Mouse (Mus musculus) heart, postnatal 0 days (tissue): ENCODE measurements around the gene Glp1r. TPM values are rescaled to one million over a fixed set of nuclear protein-coding genes. Genes with fewer than 3 reads are reported as not detected.

Experiments
- ATAC-seq: fragments of 200-750 bp; cut with Nextera tagmentation; 2 replicates; pipeline ENCODE4 v1.8.0; 2017; ENCODE audit warnings: low read depth, moderate number of reproducible peaks, moderate library complexity; ENCODE audit not compliant: insufficient read depth
- DNase-seq: peaks from one replicate; pipeline ENCODE4 v3.0.0-alpha.2; 2016; ENCODE audit warnings: low spot score
- H3K27ac ChIP-seq: fragments of 300-500 bp; sonication (generic); 2 replicates; pipeline ENCODE4 v1.5.1; 2014; ENCODE audit warnings: low read depth, mild to moderate bottlenecking
- H3K27me3 ChIP-seq: fragments of 300-500 bp; sonication (generic); 2 replicates; pipeline ENCODE4 v1.6.1; 2014; ENCODE audit warnings: low read length, mixed read lengths; ENCODE audit not compliant: control insufficient read depth, insufficient read depth
- H3K36me3 ChIP-seq: fragments of 300-500 bp; sonication (generic); replicated peaks from 2 replicates; pipeline ENCODE4 v1.6.1; 2014; ENCODE audit warnings: low read length, mixed read lengths; ENCODE audit not compliant: control insufficient read depth, insufficient read depth
- H3K4me1 ChIP-seq: fragments of 300-500 bp; sonication (generic); 2 replicates; pipeline ENCODE4 v1.6.1; 2014; ENCODE audit warnings: antibody characterized with exemption; ENCODE audit not compliant: control insufficient read depth, insufficient read depth
- H3K4me2 ChIP-seq: fragments of 300-500 bp; sonication (generic); 2 replicates; pipeline ENCODE4 v1.6.1; 2014; ENCODE audit warnings: low read depth, mild to moderate bottlenecking, low read length, moderate library complexity
- H3K4me3 ChIP-seq: fragments of 300-500 bp; sonication (generic); 2 replicates; pipeline ENCODE4 v1.5.1; 2014; ENCODE audit warnings: low read depth, low read length
- H3K9ac ChIP-seq: fragments of 300-500 bp; sonication (generic); replicated peaks from 2 replicates; pipeline ENCODE4 v1.6.1; 2014; ENCODE audit warnings: low read depth, low read length, mixed read lengths
- H3K9me3 ChIP-seq: fragments of 300-500 bp; sonication (generic); replicated peaks from 2 replicates; pipeline ENCODE4 v1.6.1; 2016; ENCODE audit warnings: low read length; ENCODE audit not compliant: control insufficient read depth
- CTCF ChIP-seq: IDR thresholded peaks from 2 replicates; pipeline ENCODE4 v1.5.1; 2016; ENCODE audit warnings: antibody characterized with exemption, control low read depth, low read depth
- EP300 ChIP-seq: IDR thresholded peaks from 2 replicates; pipeline ENCODE4 v1.6.1; 2016; ENCODE audit warnings: antibody characterized with exemption, low read depth
- WGBS: fragments of 180-500 bp; shearing (Covaris S2); extraction: QIAGEN DNeasy Blood & Tissue Kit; methylation state at CpG from one replicate; pipeline ENCODE4 v1.1.7; 2014; 5-methylcytosine and 5-hydroxymethylcytosine counted together
- polyA plus RNA-seq: library from polyadenylated mRNA; unstranded; fragments of >200 nt; fragmentation: Nextera tagmentation; extraction: Ambion mirVana; gene quantifications from 2 replicates; pipeline ENCODE4 v1.2.1, GENCODE M21; 2015
- total RNA-seq: library from RNA; depleted of rRNA; stranded (reverse); fragments of >200 nt; gene quantifications from 2 replicates; pipeline ENCODE4 v1.2.3, GENCODE M21; 2014; ENCODE audit warnings: low replicate concordance

The Glp1r gene
- total and polyA plus RNA-seq, 2 experiments from 2014 or later, result 0.44 to 1.3 TPM

DNA sequence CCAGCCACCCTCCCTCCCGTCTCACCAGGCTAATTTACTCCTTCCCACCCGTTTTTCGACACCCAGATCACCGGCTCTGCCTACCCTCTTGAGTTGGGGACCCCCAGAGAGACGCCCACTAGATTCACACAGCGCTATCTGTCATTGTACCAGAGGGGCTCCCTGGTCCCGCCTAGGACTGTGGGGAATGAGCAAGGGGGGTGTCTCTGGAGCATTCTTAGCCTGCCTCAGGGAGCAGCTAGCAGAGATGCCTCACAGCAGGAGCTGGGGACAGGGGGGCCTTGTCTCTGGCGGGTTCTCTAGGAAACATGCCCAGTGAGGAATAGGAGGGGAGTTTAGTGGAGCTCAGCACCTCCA, 10.1 kb downstream of the Glp1r start:
- TF ChIP-seq CTCF (no peak), EP300 (no peak)
- Histone ChIP-seq H3K4me1 (no peaks in the 10 kb centered on the region), H3K9me3 (no peaks in the 10 kb centered on the region), H3K36me3 (no peaks in the 10 kb centered on the region), H3K4me3 (no peak overlapping the region), H3K9ac (no peak overlapping the region), H3K4me2 (no peak overlapping the region), H3K27me3 (no peaks in the 10 kb centered on the region), H3K27ac (no peak overlapping the region)
- ATAC-seq (no peak), DNase-seq (no peak)
- WGBS, result 39% methylated on average over 8 of the region's 8 CpGs

GRCm38 (mm10) chr17:30912536-30912935, 10.9 kb downstream of the Glp1r start:
- no peak overlapping the region for H3K27ac ChIP-seq
- H3K36me3 ChIP-seq, result no peaks in the 10 kb centered on the region
- no peak overlapping the region for H3K4me2 ChIP-seq
- WGBS, result 76% methylated on average over 5 of the region's 5 CpGs
- H3K27me3 ChIP-seq, result no peaks in the 10 kb centered on the region
- H3K9ac ChIP-seq, result no peak overlapping the region
- ATAC-seq, result no peak
- no peaks in the 10 kb centered on the region for H3K4me1 ChIP-seq
- no peaks in the 10 kb centered on the region for H3K9me3 ChIP-seq
- DNase-seq, result no peak
- no peak for TF ChIP-seq EP300
- no peak for TF ChIP-seq CTCF
- no peak overlapping the region for H3K4me3 ChIP-seq

DNA sequence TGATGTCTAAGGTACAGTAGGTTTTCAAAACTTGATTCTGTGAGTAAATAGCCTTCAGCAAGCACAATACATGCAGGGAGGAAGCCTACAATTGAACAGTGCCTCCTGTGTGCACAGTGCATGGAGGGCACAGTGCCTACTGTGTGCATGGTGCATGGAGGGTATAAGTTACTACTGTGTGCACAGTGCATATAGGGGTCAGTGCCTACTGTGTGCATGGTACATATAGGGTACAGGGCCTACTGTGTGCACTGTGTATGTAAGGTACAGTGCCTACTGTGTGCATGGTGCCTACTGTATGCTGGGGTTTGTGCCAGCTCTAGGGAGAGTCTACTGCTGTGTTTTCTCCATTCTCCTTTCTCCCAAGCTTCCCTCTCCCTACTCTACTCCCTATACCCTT, 12.6 kb downstream of the Glp1r start:
- no peak overlapping the region for H3K4me3 ChIP-seq
- TF ChIP-seq EP300 (no peak), CTCF (no peak)

DNA sequence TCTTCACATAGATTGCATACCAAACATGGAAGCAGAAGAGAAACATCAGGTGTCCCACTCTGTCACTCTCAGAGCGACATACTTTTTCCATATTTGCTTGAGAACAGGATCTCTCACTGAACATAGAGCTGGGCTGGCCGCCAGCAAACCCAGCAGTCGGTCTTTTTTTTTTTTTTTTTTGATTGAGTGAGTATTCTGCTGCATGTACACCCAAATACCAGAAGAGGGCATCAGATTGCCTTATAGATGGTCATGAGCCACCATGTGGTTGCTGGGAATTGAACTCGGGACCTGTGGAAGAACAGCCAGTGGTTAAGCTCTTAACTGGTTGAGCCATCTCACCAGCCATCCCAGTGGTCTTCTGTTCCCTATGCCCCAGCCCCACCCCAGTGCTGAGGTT, 21.9 kb downstream of the Glp1r start:
- Histone ChIP-seq H3K9me3 (no peaks in the 10 kb centered on the region), H3K27ac (no peak overlapping the region), H3K4me2 (no peak overlapping the region), H3K4me1 (no peaks in the 10 kb centered on the region), H3K27me3 (no peaks in the 10 kb centered on the region), H3K9ac (no peak overlapping the region), H3K4me3 (no peak overlapping the region), H3K36me3 (no peaks in the 10 kb centered on the region)
- TF ChIP-seq CTCF (peak; percentile 16; the same call in 1 of the 2 replicates), EP300 (no peak)
- DNase-seq, result no peak
- ATAC-seq, result no peak
- 36% methylated on average over 4 of the region's 4 CpGs for WGBS

More for the DNA sequence above, 12.6 kb downstream of the Glp1r start:
- H3K27me3 ChIP-seq, result no peaks in the 10 kb centered on the region
- ATAC-seq (no peak), DNase-seq (no peak)
- no peak overlapping the region for H3K4me2 ChIP-seq
- no peak overlapping the region for H3K27ac ChIP-seq
- H3K4me1 ChIP-seq, result no peaks in the 10 kb centered on the region
- H3K9ac ChIP-seq, result no peak overlapping the region
- H3K36me3 ChIP-seq, result no peaks in the 10 kb centered on the region
- H3K9me3 ChIP-seq, result no peaks in the 10 kb centered on the region

DNA sequence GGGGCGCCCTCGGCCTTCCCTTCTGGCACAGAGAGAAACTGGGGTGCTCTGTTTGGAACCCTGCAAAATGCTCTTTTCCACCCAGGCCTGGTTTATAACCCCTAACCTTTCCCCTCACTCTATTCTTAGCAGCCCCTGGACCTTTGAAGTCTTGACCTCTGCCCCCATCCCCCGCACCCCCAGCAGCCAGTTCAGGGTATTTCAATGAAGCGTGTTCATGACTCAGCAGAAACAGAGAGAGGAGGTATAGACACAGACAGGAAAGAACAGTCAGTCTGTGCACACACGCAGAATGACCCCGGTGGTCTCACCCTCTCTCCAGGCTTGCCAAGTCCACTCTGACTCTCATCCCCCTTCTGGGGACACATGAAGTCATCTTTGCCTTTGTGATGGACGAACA, 29.2 kb downstream of the Glp1r start:
- no peaks in the 10 kb centered on the region for H3K9me3 ChIP-seq
- H3K4me1 ChIP-seq, result no peaks in the 10 kb centered on the region
- H3K36me3 ChIP-seq, result no peaks in the 10 kb centered on the region
- no peak for ATAC-seq
- H3K9ac ChIP-seq, result no peak overlapping the region
- WGBS, result 78% methylated on average over 7 of the region's 7 CpGs
- no peak for DNase-seq
- H3K4me3 ChIP-seq, result no peak overlapping the region
- no peaks in the 10 kb centered on the region for H3K27me3 ChIP-seq
- H3K4me2 ChIP-seq, result no peak overlapping the region
- H3K27ac ChIP-seq, result no peak overlapping the region
- TF ChIP-seq EP300 (no peak), CTCF (no peak)

GRCm38 (mm10) chr17:30932836-30933235, 31.2 kb downstream of the Glp1r start:
- DNase-seq (no peak), ATAC-seq (no peak)
- no peaks in the 10 kb centered on the region for H3K9me3 ChIP-seq
- no peaks in the 10 kb centered on the region for H3K36me3 ChIP-seq
- no peak overlapping the region for H3K4me3 ChIP-seq
- no peaks in the 10 kb centered on the region for H3K27me3 ChIP-seq
- H3K27ac ChIP-seq, result no peak overlapping the region
- 84% methylated on average over 5 of the region's 5 CpGs for WGBS
- no peaks in the 10 kb centered on the region for H3K4me1 ChIP-seq
- TF ChIP-seq EP300, result no peak
- no peak overlapping the region for H3K4me2 ChIP-seq
- no peak overlapping the region for H3K9ac ChIP-seq
